Mouse (Mus musculus): ENCODE measurements around the gene Ncor2.

Ncor2 gene

DNA sequence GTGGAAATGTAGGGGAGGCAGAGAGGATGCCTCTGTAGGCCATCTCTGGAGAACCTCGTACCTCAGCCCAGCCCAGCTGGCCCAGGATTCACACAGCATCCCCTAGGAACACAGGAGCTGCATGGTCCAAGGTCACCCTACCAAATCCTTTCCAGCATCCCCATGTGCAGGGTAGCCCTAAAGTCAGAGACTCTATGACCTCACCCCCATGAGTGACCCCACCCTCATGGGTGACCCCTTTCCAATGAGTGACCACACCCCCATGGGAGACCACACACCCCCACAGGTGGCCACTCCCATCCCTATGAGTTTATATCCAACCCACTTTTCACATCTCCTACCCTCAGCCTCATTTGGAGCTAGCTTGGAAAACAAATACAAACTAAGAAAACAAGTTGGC is 51.1 kb downstream of the Ncor2 start:
- DNase-seq (ENCODE audit: low read depth), result no peak

DNA sequence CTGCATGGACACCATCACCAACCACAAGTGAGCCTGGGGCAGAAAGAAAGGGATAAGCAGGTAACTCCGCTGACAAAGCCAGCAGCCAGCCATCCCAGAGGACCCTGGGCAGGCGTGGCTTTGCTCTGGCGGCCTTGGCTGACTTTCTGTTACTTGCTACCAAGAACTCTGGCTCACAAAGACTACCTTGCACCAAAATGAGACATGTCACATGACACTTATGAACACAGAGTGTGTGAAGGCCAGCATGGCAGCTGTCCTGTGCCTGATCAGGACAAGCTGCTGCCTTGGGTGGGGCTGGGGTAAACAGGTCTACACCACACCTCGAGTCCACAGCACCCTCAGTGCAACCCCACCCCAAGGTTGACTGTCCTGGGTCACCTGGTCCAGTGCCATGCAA is 51.6 kb downstream of the Ncor2 start:
- no peak for DNase-seq (ENCODE audit: low read depth)

DNA sequence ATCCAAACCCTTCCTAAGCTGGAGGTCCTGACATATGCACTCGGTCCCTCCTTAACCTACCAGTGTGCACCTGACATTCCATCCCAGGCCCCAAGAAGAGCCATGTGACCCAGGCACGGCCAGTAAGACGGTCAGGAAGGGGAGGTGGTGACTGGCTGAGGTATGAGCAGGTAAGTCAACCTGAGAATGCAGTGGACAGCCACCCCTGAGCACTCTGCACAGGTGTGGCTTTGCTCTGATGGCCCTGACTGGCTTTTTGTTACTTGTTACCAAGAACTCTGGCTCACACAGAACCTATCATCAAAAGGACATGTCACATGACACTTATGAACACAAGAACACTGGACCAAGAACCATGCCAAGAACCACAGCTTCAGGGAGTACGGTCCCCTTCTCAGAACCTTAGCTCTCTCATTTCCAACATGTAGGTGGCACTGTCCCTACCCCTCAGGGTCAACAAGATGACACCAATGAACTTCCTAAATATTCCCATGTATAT is 53.0 kb downstream of the Ncor2 start:
- DNase-seq (ENCODE audit: low read depth), result no peak

DNA sequence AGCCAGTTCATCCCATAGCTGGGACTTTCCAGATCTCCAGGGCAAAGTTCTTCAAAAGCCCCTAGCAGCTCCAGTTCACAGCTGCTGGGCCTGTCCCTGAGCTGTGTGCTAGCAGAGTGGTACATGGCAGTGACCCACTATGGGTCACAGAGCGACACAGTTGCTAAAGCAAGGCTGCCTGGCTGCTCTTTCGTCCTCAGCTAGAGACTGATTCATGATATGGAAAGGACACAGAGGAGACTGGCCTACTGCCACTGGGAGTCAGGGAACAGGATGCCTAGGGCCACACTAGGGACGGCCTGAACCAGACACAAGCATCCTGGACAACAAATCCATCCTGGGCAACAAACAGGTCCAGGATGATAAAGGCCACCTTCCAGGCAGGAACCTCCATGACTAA is 53.8 kb downstream of the Ncor2 start:
- no peak for DNase-seq (ENCODE audit: low read depth)

DNA sequence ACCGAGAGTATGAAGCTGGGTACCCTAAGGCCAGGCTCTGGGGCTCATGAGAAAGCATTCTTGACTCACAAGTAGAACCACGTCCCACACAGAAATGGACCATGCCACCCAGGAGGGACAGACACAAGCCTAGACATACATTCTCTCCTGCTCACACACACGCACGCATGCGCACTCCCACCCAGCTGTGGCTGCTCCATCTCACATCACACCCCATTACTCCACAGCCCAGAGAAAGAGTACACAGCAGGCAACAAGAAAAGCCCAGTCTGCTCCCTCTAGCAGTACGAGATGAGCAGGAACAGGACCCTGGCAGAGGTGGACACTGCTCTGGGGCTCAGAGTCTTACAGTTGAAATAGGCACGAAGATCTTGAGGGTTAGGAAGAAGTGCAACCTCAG is 55.0 kb downstream of the Ncor2 start:
- DNase-seq (ENCODE audit: low read depth), result no peak

DNA sequence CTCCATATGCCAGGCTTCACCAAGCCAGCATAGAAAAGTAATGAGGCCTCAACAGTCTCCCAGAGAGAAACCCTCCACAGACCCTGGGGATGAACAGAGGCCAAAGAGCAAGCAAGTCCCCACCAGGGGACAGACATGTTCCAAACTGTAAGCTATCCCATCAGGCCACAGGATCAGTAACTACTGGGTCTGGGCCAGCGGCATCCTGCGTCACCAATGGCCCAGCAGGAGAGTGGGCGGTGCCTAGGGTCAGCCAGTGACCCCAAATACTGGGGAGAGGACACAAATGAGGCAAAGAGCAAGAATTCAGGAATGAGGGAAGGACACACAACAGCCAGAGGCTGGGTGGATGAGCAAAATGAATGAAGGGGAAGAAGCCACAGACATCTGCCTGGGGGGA is 55.8 kb downstream of the Ncor2 start:
- no peak for DNase-seq (ENCODE audit: low read depth)

DNA sequence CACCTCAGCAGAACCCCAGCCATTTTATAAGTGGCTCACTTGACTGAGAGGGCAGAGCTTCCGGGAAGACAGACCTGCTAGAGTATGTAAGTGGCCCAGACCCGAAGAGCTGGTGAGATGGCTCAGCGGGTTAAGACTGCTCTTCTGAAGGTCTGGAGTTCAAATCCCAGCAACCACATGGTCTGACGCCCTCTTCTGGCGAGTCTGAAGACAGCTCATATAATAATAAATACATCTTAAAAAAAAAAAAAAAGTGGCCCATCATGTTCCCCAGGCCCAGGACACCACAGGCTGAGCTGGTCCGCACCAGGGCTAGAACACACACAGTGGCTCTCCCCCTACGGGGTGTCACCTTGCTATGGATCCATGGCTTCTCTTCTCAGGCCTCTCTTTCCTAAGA is 56.5 kb downstream of the Ncor2 start:
- DNase-seq (ENCODE audit: low read depth), result no peak

DNA sequence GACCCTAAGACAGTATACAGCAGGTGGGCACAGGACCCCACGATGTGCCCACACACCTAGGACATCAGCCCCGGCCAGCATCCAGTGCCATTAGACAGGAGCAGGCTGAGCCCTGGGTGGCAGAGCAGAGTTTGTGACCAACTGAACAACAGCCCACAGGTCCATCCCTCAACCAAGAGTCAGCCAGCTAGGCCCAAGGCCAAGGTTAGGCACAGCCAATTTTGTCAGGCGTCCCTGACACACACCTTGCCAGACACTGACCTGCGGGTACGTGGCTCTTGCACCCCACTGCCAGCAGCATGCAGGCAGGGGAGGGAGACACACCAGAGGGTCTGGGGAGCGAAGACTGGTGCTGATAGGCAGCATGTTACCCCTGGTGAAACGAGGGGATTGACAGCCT is 57.0 kb downstream of the Ncor2 start:
- DNase-seq (ENCODE audit: low read depth), result no peak

DNA sequence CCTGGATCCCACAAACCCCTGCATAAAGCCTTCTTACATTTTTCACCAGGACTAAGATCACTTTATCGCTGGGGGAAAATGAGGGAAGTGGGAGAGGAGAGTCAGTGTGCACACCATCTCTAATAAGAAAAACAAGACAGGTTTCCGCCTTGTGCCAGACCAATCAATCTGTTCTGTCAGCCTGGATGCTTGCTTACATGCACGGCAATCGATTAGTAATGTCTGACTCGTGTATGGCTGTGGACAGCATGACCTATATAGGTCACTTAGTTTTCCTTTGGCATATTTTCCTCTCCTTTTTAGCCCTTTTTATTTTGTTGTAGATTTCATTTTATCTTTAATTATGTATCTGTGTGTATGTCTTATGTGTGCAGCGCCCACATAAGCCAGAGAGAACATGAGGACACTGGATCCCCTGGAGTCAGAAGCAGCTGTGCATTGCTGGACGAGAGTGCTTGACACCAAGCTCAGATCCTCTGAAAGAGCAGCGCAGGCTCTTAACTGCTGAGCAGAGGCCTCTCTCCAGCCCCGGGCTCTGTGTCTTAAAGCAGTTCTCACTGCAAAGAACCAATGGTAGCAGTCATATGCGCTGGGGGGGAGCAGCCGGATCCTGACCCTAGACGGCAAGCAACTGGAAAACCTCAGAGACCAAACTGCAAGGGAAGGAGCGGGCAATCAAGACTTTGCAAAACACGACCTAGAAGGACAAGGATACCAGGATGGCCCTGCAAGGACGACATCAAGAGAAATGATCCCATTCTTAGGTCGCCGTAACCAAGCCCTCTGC is 58.3 kb downstream of the Ncor2 start:
- DNase-seq (ENCODE audit: low read depth), result no peak

DNA sequence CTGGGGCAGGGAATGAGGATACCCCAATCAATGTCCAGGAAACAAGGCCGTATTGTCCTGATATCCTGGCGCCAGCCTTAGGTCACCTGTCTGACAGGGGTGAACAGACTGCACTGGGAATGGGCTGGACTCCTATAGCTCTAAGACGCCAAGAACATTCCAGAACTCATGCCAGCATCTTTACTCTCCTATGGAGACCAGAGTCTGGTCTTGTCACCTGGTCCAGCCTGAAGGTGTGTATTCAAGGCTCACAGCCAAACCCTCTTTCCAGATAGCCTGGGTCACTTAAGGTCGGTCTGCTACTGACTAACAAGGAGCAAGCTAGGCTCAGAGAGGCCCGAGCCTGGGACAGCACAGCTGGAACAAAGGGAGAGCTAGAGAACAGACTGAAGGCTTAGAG is 61.8 kb downstream of the Ncor2 start:
- DNase-seq (ENCODE audit: low read depth), result no peak

DNA sequence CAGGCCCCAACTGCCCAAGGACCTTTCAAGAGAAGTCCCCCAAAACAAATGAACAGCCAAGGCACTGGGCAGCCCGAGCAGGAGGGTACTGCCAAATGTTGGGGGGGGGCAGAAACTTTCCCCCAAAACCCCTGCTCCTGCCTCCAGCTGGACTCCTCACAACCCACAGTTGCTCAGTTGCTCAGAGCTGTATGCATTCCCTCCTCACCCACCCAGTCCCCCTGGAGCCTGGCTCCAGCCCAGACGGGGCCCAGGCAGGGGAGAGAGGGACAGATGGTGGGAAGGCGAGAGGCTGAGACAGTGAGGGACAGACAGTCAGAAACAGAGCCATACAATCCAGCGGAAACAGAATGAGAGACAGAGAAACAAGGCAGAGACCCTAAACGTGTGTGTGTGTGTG is 66.0 kb downstream of the Ncor2 start:
- no peak for DNase-seq (ENCODE audit: low read depth)

DNA sequence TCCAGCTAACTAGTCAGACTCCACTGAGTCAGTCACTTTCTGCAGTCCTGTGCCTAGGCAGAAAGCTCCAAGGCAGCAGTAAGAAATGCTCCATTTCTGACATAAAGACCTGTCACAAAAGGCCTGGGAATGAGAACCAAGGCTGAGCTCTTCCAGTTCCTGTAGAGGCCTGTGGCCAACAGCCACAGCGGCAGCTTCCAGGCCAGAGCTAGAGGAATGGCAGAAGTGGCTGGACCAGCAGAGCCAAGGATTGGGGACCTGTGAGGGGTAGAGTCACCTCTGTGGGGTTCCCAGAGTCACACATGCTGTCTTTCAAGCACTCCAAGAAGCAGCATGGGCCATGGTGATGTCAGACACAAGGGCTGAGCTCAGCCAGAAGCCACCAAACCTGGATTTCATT is 66.4 kb downstream of the Ncor2 start:
- no peak for DNase-seq (ENCODE audit: low read depth)

DNA sequence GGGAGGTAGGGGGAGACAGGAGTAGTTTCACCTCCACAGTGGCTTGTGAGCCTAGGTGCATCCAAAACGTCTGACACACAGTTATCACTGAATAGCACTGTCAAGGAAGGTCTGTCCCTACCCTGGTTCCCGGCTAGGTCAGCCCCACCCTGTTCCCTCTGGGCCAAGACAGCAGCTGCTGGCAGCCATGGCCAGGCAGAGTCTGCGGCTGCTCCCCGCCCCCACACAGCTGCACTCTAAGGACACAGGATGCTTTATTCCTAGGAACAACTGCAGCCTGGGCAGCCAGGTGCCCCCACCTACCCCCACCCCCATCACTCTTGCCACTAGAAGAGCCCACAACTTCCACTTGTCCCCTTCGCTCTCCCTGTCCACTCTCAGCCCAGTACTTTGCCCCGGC is 67.9 kb downstream of the Ncor2 start:
- DNase-seq (ENCODE audit: low read depth), result no peak

DNA sequence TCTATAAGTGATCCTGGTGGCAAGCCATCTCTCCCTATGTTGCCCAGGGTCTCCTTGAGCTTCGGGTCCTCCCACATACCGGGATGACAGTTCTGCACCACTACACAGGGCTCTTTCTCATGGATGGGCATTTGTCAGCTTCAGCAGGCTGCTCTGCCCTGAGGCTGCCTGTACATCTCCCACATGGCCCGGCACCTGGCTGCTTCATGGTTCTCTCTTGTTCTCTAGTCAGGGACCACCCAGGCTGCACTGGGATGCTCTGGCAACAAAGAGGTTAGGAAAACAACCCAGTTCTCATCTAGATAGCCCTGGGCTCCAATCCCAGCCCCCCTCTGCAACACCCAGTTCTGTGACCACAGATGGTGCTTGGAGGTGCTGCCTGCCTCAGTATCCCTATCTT is 68.3 kb downstream of the Ncor2 start:
- no peak for DNase-seq (ENCODE audit: low read depth)

DNA sequence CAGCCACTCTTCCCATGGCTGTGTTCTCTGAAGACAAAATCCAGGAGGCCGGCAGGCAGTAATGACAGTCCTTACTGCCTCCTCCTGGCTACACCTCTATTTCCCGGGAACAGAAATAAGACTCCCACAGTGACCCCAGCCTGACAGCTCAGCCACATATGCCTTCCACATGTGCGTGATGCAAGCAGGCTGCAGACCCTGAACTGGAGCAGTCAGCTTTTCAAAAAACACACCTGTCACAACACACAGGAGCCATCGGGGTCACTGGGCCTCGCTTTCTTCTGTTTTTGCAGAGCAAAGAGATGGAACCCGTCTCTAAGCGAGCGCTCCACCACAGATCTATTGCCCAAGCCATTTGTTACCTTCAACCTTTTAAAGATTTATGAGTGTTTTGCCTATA is 68.8 kb downstream of the Ncor2 start:
- no peak for DNase-seq (ENCODE audit: low read depth)

DNA sequence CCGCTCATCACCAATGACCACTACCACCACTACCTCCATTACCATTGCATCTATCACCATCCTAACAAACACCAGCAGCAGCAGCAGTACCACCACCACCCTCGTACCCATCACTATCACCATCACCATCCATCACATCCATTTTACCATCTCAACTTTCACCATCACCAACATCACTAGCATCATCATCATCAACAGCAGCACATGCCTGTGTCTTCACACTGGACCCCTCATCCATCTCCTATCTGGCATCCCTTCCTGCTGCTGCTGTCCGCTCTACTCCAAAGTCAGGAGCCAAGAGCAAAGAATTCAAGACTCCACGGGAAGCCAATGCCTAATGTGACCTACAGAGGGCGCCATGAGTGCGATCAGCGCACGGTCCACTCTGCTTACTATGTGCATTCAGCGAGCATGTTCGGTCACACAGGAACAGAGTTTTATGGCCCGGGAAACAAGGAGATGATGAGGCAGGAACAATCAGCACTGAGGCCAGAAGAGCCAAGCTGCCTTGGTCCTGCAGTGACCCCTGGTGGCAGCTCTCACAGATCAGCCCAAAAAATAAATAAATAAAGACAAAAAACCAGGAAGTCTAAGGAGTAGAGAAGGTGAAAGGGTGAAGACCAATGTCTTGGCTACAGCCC is 71.9 kb downstream of the Ncor2 start:
- no peak for DNase-seq (ENCODE audit: low read depth)

DNA sequence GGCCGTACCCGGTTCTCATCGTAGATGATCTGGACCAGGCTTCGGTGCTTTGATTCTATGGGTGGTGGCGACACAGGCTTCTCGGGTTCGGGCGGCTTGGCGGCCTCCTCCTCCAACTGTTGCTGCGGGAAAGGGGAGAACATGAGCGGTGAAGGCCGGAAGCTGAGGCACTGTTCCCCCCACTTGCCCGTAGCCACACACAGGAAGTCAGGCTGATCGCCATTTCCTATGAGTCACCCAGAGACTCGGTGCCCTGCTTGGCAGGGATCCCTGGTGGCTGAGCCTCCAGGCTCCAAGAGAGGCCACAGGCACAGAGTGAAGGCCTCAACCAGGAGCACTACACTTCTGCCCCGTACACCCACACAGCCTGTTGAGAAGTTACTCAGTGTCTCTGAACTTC is 72.8 kb downstream of the Ncor2 start:
- DNase-seq (ENCODE audit: low read depth), result peak; percentile 85

DNA sequence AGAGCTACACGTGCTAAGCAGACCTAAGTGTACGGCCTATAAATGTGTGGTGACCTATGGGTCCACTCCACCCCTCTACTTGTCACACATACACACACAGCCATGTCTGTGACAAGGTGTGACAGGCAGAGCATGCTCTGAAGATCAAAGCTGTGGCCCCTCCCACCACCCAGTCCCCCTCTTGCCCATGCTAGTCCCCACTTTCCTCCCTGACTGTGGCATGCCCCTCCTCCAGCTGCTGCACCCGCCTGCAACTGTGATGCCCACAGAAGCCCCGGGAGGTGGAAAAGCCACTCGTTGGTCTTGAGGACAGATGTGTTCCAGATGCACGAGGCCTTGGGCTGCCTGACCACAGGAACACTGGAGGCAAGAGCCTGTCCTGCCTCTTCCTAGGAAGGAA is 74.2 kb downstream of the Ncor2 start:
- DNase-seq (ENCODE audit: low read depth), result no peak

DNA sequence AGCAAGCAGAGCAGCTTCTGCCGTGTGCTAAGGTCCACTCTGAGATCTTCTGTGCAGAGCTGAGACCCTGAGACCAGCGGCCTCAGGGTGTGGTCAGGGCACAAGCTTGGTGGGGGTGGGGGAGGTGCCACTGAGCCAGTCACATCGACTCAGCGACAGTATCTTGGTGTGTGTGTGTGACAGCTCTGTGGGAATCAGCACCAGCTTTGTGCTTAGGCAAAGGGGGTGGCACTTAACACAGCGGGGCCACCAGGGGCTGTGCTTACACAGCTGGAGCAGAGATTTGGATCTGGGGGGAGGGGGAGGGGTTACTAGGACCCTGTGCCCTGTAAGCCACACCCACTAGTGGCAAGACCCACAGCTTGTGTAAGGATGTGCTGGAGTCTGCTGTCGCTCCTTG is 75.6 kb downstream of the Ncor2 start:
- DNase-seq (ENCODE audit: low read depth), result no peak

DNA sequence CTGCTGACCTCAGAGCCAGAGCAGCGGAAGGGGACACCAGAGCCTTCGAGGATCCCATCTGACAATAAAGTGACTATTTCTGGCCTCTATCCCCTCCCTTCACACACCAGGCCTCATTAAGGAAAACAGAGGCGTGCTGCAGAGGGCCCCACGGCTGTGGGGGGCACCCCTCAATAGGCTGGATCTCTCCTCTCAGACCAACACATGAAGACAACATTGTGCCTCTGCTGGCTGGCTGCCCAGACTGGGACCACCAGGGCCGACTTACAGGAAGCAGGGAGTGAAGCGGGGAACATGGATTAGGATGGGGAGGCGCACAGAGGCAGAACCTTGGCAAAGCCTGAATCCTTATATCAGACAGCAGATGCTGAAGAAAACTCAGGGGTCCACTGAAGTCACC is 76.1 kb downstream of the Ncor2 start:
- no peak for DNase-seq (ENCODE audit: low read depth)

DNA sequence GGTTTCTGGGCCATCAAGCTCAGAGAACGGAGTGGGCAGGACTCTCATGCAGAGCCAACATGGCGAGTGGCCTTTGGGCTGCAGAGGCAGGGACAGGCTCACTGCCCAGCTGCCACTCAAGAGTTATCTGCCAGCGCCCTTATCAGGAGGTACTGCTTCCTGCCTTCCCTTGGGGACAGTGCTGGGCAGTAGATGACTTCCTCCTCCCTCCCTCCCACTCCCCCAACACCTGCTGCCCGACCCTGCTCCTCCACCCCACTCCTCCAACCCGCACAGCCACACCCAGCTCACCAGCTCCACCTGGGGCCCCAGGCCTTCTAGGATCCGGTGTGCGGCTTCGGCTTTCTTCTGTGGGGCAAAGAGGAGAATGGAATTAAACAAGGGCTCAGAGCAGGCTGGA is 76.7 kb downstream of the Ncor2 start:
- DNase-seq (ENCODE audit: low read depth), result no peak

DNA sequence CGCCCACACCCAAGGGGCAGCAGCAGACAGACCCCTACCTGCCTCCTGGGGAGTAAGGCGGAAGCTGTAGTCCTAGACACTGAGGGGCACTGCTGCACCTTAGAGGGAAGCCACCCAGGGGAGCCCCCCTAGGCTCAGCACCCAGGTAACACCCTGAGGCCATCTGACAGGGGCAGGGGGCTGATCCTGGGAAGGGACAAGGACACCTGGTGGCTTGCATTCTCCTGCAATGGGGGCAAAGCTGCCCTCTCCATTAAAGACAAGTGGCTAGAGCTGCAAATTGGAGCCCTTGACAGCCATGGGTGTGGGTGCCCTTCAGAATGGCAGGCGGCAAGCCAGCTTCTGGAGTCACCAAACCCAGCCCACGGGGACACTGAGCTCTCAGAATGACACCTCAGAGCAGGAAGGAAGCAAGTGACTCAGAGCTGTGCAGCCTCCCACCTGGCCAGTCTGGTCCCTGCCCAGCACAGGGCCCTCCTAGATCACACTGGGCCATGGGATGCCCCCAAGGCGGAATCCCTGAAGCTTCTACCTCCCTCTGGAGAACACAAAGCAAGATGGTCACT is 79.2 kb downstream of the Ncor2 start:
- no peak for DNase-seq (ENCODE audit: low read depth)

DNA sequence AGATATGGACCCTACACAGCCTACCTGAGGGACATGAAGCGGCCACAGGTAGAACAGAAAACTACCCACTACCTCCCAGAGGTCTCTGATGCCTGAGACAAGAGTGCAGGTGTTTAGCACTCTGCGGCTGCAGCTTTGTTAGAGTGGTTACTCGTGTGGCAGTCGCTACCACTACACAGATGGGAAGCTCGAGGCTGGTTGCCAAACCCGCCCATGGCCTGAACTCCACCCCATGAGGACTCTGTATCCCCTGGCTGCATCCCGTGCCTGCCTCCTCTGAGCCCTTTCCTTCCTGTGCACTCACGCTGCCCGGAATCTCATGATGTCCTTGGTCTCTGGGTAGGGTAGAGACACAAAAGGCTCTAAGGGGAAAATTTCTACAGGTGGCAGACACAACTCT is 80.3 kb downstream of the Ncor2 start:
- DNase-seq (ENCODE audit: low read depth), result no peak

DNA sequence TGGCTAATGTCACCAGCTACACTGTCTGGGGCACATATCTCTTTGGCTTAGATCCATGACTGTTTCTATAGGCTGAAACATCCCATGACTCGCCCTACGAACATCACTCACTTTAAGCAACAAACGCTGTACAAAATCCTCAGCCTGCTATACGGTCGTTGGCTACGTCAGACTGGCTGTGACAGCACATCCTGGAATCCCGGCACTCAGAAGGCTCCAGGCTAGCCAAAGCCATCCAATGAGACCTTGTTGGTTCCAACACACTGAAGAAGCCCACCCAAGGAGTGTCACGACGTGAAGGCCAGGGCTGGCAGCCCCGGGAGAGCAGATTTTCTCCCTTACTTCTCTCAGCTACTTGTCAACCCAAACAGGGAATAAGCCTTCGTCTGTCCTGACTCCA is 82.7 kb downstream of the Ncor2 start:
- DNase-seq (ENCODE audit: low read depth), result no peak

Data from fibroblast of lung, adult 2 months (primary cell).